Mouse (Mus musculus) intestine, embryonic 16.5 days (tissue): ENCODE results near the gene Fxyd7. TPM values are rescaled to one million over a fixed set of nuclear protein-coding genes. Genes with fewer than 3 reads are reported as not detected.

Source experiments
- ATAC-seq: fragments of 200-750 bp; cut with Nextera tagmentation; 2 replicates; pipeline ENCODE4 v1.8.0; 2017; ENCODE audit warnings: moderate TSS enrichment, moderate library complexity
- H3K27ac ChIP-seq: fragments of 300-500 bp; sonication (generic); 2 replicates; pipeline ENCODE4 v1.5.1; 2014; ENCODE audit warnings: mild to moderate bottlenecking, low read length
- H3K27me3 ChIP-seq: fragments of 300-500 bp; sonication (generic); replicated peaks from 2 replicates; pipeline ENCODE4 v1.6.1; 2014; ENCODE audit warnings: low read length, control low read depth, mixed read lengths; ENCODE audit not compliant: control insufficient read depth, insufficient read depth
- H3K36me3 ChIP-seq: fragments of 300-500 bp; sonication (generic); 2 replicates; pipeline ENCODE4 v1.6.1; 2014; ENCODE audit warnings: low read length, control low read depth; ENCODE audit not compliant: control insufficient read depth, insufficient read depth
- H3K4me1 ChIP-seq: fragments of 300-500 bp; sonication (generic); 2 replicates; pipeline ENCODE4 v1.6.1; 2014; ENCODE audit warnings: low read length, control low read depth, mixed read lengths; ENCODE audit not compliant: control insufficient read depth, insufficient read depth
- H3K4me2 ChIP-seq: fragments of 300-500 bp; sonication (generic); 2 replicates; pipeline ENCODE4 v1.6.1; 2014; ENCODE audit warnings: low read depth, low read length, control low read depth
- H3K4me3 ChIP-seq: fragments of 300-500 bp; sonication (generic); 2 replicates; pipeline ENCODE4 v1.5.1; 2014; ENCODE audit warnings: mild to moderate bottlenecking, low read length
- H3K9ac ChIP-seq: fragments of 300-500 bp; sonication (generic); 2 replicates; pipeline ENCODE4 v1.6.1; 2014; ENCODE audit warnings: low read depth, low read length
- H3K9me3 ChIP-seq: fragments of 300-500 bp; sonication (generic); 2 replicates; pipeline ENCODE4 v1.6.1; 2016; ENCODE audit warnings: low read length, control low read depth; ENCODE audit not compliant: control insufficient read depth
- WGBS: fragments of 180-500 bp; shearing (Covaris S2); extraction: QIAGEN DNeasy Blood & Tissue Kit; methylation state at CpG from one replicate; pipeline ENCODE4 v1.1.7; 2014; 5-methylcytosine and 5-hydroxymethylcytosine counted together
- polyA plus RNA-seq: library from polyadenylated mRNA; unstranded; fragments of >200 nt; fragmentation: Nextera tagmentation; extraction: Ambion mirVana; gene quantifications from 2 replicates; pipeline ENCODE4 v1.2.1, GENCODE M21; 2015

Gene Fxyd7
- polyA plus RNA-seq, 1 experiment from 2014 or later, result 22.0 TPM

- Histone ChIP-seq H3K4me3 (no peak overlapping the region), H3K4me1 (no peaks in the 10 kb centered on the region), H3K36me3 (no peaks in the 10 kb centered on the region), H3K9ac (no peak overlapping the region), H3K27ac (no peak overlapping the region), H3K9me3 (no peaks in the 10 kb centered on the region), H3K27me3 (no peaks in the 10 kb centered on the region), H3K4me2 (no peak overlapping the region)
- WGBS, result 81% methylated on average over 11 of the region's 11 CpGs
- ATAC-seq, result no peak
Measured at GRCm38 (mm10) chr7:31035291-31035690, 16.0 kb downstream of the Fxyd7 start.

GRCm38 (mm10) chr7:31034789-31035188, 16.5 kb downstream of the Fxyd7 start:
- Histone ChIP-seq H3K4me1 (no peaks in the 10 kb centered on the region), H3K36me3 (no peaks in the 10 kb centered on the region), H3K4me2 (no peak overlapping the region), H3K27ac (no peak overlapping the region), H3K9ac (no peak overlapping the region), H3K4me3 (no peak overlapping the region), H3K9me3 (no peaks in the 10 kb centered on the region), H3K27me3 (no peaks in the 10 kb centered on the region)
- no peak for ATAC-seq
- WGBS, result 64% methylated on average over 11 of the region's 11 CpGs

GRCm38 (mm10) chr7:31033409-31034165, 17.7 kb downstream of the Fxyd7 start:
- ATAC-seq, result no peak
- 61% methylated on average over 9 of the region's 9 CpGs for WGBS
- Histone ChIP-seq H3K9me3 (no peaks in the 10 kb centered on the region), H3K4me2 (no peak overlapping the region), H3K27ac (no peak overlapping the region), H3K27me3 (no peaks in the 10 kb centered on the region), H3K9ac (no peak overlapping the region), H3K4me3 (no peak overlapping the region), H3K36me3 (no peaks in the 10 kb centered on the region), H3K4me1 (no peaks in the 10 kb centered on the region)

DNA sequence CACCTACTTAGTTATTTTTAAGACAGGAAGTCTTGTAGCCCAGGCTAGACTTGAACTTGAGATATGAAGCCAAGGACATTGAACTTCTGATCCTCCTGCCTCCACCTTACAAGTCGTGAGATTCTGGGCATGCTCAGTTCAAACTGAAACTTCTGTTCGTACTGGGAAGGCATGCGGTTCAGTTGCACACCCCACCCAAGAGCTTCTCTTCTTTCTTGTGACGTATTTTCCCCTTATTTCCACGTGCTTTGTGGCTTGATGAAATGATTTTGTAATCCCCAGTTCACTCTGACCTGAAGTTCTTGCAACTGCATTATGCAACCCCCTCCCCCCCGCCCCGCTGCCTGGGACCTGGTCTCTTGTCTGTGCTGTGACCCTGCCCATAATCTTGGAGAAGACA, 19.5 kb downstream of the Fxyd7 start:
- no peak overlapping the region for H3K4me3 ChIP-seq
- H3K27ac ChIP-seq, result no peak overlapping the region
- H3K4me1 ChIP-seq, result no peaks in the 10 kb centered on the region
- no peaks in the 10 kb centered on the region for H3K9me3 ChIP-seq
- no peak overlapping the region for H3K9ac ChIP-seq
- WGBS, result 75% methylated on average over 7 of the region's 7 CpGs
- no peak for ATAC-seq
- no peaks in the 10 kb centered on the region for H3K36me3 ChIP-seq
- no peak overlapping the region for H3K4me2 ChIP-seq
- H3K27me3 ChIP-seq, result no peaks in the 10 kb centered on the region

DNA sequence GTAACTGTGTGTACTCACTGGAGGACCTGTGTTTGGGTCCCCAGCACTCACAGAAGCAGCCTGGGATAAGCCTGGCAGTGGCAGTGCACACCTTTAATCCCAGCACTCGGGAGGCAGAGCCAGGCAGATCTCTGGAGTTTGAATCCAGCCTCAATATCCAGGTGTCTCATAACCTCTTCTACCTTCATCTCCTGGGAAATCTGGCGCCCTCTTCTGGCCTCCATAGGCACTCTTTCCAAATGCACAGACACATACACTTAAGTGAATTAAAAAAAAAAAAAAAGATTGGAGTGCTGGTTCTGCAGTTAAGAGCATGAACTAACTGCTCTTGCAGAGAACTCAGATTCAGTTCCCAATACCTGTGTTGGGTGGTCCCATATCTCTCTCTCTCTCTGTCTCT, 20.6 kb downstream of the Fxyd7 start:
- WGBS, result 67% methylated on average over 2 of the region's 2 CpGs

DNA sequence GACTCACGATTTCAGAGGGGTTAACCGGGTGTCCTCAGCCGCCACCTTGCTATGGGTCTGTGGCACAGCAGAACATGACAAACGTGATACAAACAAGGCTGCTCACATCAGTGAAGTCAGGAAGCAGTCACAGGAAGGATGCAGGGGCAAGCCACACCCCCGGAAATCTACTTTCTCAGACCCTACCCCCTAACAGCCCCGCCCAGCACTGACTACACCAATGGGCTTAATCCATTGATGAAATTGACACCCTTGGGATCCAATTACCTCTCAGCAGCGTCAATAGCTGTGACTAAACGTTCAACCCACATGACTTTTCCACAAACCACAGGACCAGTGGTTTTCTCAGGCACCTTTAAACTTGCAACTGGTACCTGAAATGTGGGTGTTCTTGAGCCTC, 22.7 kb downstream of the Fxyd7 start:
- no peaks in the 10 kb centered on the region for H3K36me3 ChIP-seq
- WGBS, result 75% methylated on average over 8 of the region's 8 CpGs
- no peak overlapping the region for H3K4me2 ChIP-seq
- no peaks in the 10 kb centered on the region for H3K27me3 ChIP-seq
- H3K4me1 ChIP-seq, result no peaks in the 10 kb centered on the region
- no peak overlapping the region for H3K4me3 ChIP-seq
- H3K9me3 ChIP-seq, result no peaks in the 10 kb centered on the region
- no peak overlapping the region for H3K9ac ChIP-seq
- ATAC-seq, result no peak
- H3K27ac ChIP-seq, result no peak overlapping the region

More for the DNA sequence above, 20.6 kb downstream of the Fxyd7 start:
- no peaks in the 10 kb centered on the region for H3K4me1 ChIP-seq
- H3K36me3 ChIP-seq, result no peaks in the 10 kb centered on the region
- no peaks in the 10 kb centered on the region for H3K27me3 ChIP-seq
- no peak overlapping the region for H3K9ac ChIP-seq
- ATAC-seq, result no peak
- no peak overlapping the region for H3K4me3 ChIP-seq
- no peak overlapping the region for H3K27ac ChIP-seq
- H3K9me3 ChIP-seq, result no peaks in the 10 kb centered on the region
- no peak overlapping the region for H3K4me2 ChIP-seq

- Histone ChIP-seq H3K36me3 (no peaks in the 10 kb centered on the region), H3K9me3 (no peaks in the 10 kb centered on the region), H3K27me3 (no peaks in the 10 kb centered on the region), H3K27ac (no peak overlapping the region; the same call in 1 of the 2 replicates), H3K4me3 (no peak overlapping the region), H3K9ac (no peak overlapping the region), H3K4me1 (peaks cover 9% of the 10 kb centered on the region), H3K4me2 (peak overlapping the region; percentile 23; the same call in 1 of the 2 replicates)
- peak; percentile 91 for ATAC-seq
- WGBS, result 31% methylated on average over 10 of the region's 10 CpGs
Measured at GRCm38 (mm10) chr7:31017104-31017901, 34.0 kb downstream of the Fxyd7 start.

GRCm38 (mm10) chr7:31012971-31013370, 38.3 kb downstream of the Fxyd7 start:
- H3K27ac ChIP-seq, result no peak overlapping the region
- no peaks in the 10 kb centered on the region for H3K27me3 ChIP-seq
- no peaks in the 10 kb centered on the region for H3K36me3 ChIP-seq
- no peak for ATAC-seq
- H3K9ac ChIP-seq, result no peak overlapping the region
- H3K9me3 ChIP-seq, result no peaks in the 10 kb centered on the region
- WGBS, result 80% methylated on average over 5 of the region's 5 CpGs
- H3K4me2 ChIP-seq, result no peak overlapping the region
- no peak overlapping the region for H3K4me3 ChIP-seq
- H3K4me1 ChIP-seq, result peaks cover 14% of the 10 kb centered on the region

GRCm38 (mm10) chr7:31008889-31009288, 42.4 kb downstream of the Fxyd7 start:
- ATAC-seq, result peak; percentile 44; the same call in 1 of the 2 replicates
- Histone ChIP-seq H3K27ac (no peak overlapping the region), H3K4me2 (no peak overlapping the region), H3K27me3 (no peaks in the 10 kb centered on the region), H3K4me3 (no peak overlapping the region), H3K9ac (no peak overlapping the region), H3K36me3 (no peaks in the 10 kb centered on the region), H3K9me3 (no peaks in the 10 kb centered on the region), H3K4me1 (peaks cover 5% of the 10 kb centered on the region; the same call in 1 of the 2 replicates)
- 26% methylated on average over 3 of the region's 3 CpGs for WGBS
